Mouse (Mus musculus) monocyte, adult 5-6 weeks (primary cell): ENCODE results near the gene Ice1. TPM values are rescaled to one million over a fixed set of nuclear protein-coding genes. Genes with fewer than 3 reads are reported as not detected.

Experiments used
- total RNA-seq: library from RNA; stranded (forward); fragments of 200-1000, 200-491, 200-594 nt; gene quantifications from 3 replicates; pipeline ENCODE4 v1.2.3, GENCODE M21; 2017

The Ice1 gene
- total RNA-seq, 1 experiment from 2014 or later: 34.4 TPM

Other genes starting within 250 kb of the Ice1 start
- gene Adamts16, start 204.2 kb upstream of the Ice1 start, total RNA-seq: not detected in 3 replicates